Mouse (Mus musculus) C2C12 (cell line): ENCODE measurements around the gene Ptprk.

Experiments used
- CTCF ChIP-seq: IDR thresholded peaks from one replicate; pipeline ENCODE4 v1.5.1; 2011; ENCODE audit not compliant: control insufficient read depth, insufficient read depth, insufficient read length
- FOSL1 ChIP-seq: IDR thresholded peaks from one replicate; pipeline ENCODE4 v1.8.0; 2011; ENCODE audit warnings: mild to moderate bottlenecking, low read length; ENCODE audit not compliant: poor library complexity, insufficient read depth, severe bottlenecking
- MYOD1 ChIP-seq: IDR thresholded peaks from one replicate; pipeline ENCODE4 v1.6.1; 2011; ENCODE audit warnings: low read depth; ENCODE audit not compliant: control insufficient read depth, insufficient read length

GRCm38 (mm10) chr10:28083183-28083582 is 8.6 kb downstream of the Ptprk start:
- TF ChIP-seq FOSL1 = no peak
- TF ChIP-seq CTCF = no peak
- TF ChIP-seq MYOD1 = no peak
